Mouse (Mus musculus) stomach, postnatal 0 days (tissue): ENCODE results near the gene Drp2. TPM values are rescaled to one million over a fixed set of nuclear protein-coding genes. Genes with fewer than 3 reads are reported as not detected.
A peak's percentile ranks its signal among the peaks of the same experiment; 100 is the strongest.

Source experiments
- ATAC-seq: fragments of 200-750 bp; cut with Nextera tagmentation; 2 replicates; pipeline ENCODE4 v1.8.0; 2017; ENCODE audit not compliant: low FRiP score, low TSS enrichment
- DNase-seq: peaks from one replicate; pipeline ENCODE4 v3.0.0-alpha.2; 2016; ENCODE audit warnings: low spot score
- H3K27ac ChIP-seq: fragments of 300-500 bp; sonication (generic); replicated peaks from 2 replicates; pipeline ENCODE4 v1.5.1; 2014; ENCODE audit warnings: mild to moderate bottlenecking, control low read depth
- H3K27me3 ChIP-seq: fragments of 300-500 bp; sonication (generic); 2 replicates; pipeline ENCODE4 v1.6.1; 2014; ENCODE audit warnings: low read length; ENCODE audit not compliant: control insufficient read depth, insufficient read depth
- H3K36me3 ChIP-seq: fragments of 300-500 bp; sonication (generic); 2 replicates; pipeline ENCODE4 v1.6.1; 2014; ENCODE audit warnings: low read length, mixed read lengths; ENCODE audit not compliant: control insufficient read depth, insufficient read depth
- H3K4me1 ChIP-seq: fragments of 300-500 bp; sonication (generic); replicated peaks from 2 replicates; pipeline ENCODE4 v1.6.1; 2014; ENCODE audit warnings: antibody characterized with exemption; ENCODE audit not compliant: control insufficient read depth, insufficient read depth
- H3K4me2 ChIP-seq: fragments of 300-500 bp; sonication (generic); replicated peaks from 2 replicates; pipeline ENCODE4 v1.6.1; 2014; ENCODE audit warnings: low read depth, mild to moderate bottlenecking, control low read depth, moderate library complexity
- H3K4me3 ChIP-seq: fragments of 300-500 bp; sonication (generic); 2 replicates; pipeline ENCODE4 v1.5.1; 2014; ENCODE audit warnings: low read depth, low read length, control low read depth
- H3K9ac ChIP-seq: fragments of 300-500 bp; sonication (generic); 2 replicates; pipeline ENCODE4 v1.6.1; 2014; ENCODE audit warnings: mild to moderate bottlenecking, low read length, control low read depth, mixed read lengths
- H3K9me3 ChIP-seq: fragments of 300-500 bp; sonication (generic); 2 replicates; pipeline ENCODE4 v1.6.1; 2016; ENCODE audit warnings: low read length; ENCODE audit not compliant: control insufficient read depth
- CTCF ChIP-seq: IDR thresholded peaks from 2 replicates; pipeline ENCODE4 v1.5.1; 2016; ENCODE audit warnings: antibody characterized with exemption, low read depth, mild to moderate bottlenecking, moderate library complexity
- EP300 ChIP-seq: optimal IDR thresholded peaks from 2 replicates; pipeline ENCODE3; 2016; ENCODE audit warnings: antibody characterized with exemption
- WGBS: fragments of 180-500 bp; shearing (Covaris S2); extraction: QIAGEN DNeasy Blood & Tissue Kit; methylation state at CpG from one replicate; pipeline ENCODE4 v1.1.7; 2014; 5-methylcytosine and 5-hydroxymethylcytosine counted together
- polyA plus RNA-seq: library from polyadenylated mRNA; unstranded; fragments of >200 nt; fragmentation: Nextera tagmentation; extraction: Ambion mirVana; gene quantifications from 2 replicates; pipeline ENCODE4 v1.2.1, GENCODE M21; 2015

Gene Drp2
- polyA plus RNA-seq = 0.35 and 0.41 TPM in 2 replicates

GRCm38 (mm10) chrX:134403863-134404583 is at the start of gene Drp2:
TSS of gene Drp2 (plus strand) at chrX:134404551.
- no peak within 1 kb of the TSS for H3K27ac ChIP-seq
- TF ChIP-seq CTCF = no peak
- no peak for TF ChIP-seq EP300
- H3K4me1 ChIP-seq = no peaks in the 10 kb centered on the region
- H3K4me3 ChIP-seq = peak within 1 kb of the TSS; percentile 35
- 29% methylated on average over 14 of the region's 15 CpGs for WGBS
- H3K36me3 ChIP-seq = no peaks in the 10 kb centered on the region
- no peaks in the 10 kb centered on the region for H3K27me3 ChIP-seq
- H3K4me2 ChIP-seq = peak within 1 kb of the TSS; percentile 52
- ATAC-seq = no peak
- no peak for DNase-seq
- peak within 1 kb of the TSS; percentile 41; the same call in 1 of the 2 replicates for H3K9ac ChIP-seq
- no peaks in the 10 kb centered on the region for H3K9me3 ChIP-seq

GRCm38 (mm10) chrX:134359336-134359735 is 45.0 kb upstream of the Drp2 start:
- Histone ChIP-seq H3K27ac (no peak overlapping the region), H3K9ac (no peak overlapping the region), H3K36me3 (no peaks in the 10 kb centered on the region), H3K4me2 (no peak overlapping the region), H3K9me3 (no peaks in the 10 kb centered on the region), H3K4me1 (no peaks in the 10 kb centered on the region), H3K4me3 (no peak overlapping the region), H3K27me3 (no peaks in the 10 kb centered on the region)
- no peak for ATAC-seq
- DNase-seq = no peak
- TF ChIP-seq EP300 (no peak), CTCF (no peak)
- 77% methylated on average over 4 of the region's 4 CpGs for WGBS

- no peak for TF ChIP-seq EP300
- TF ChIP-seq CTCF = no peak
- Histone ChIP-seq H3K9ac (no peak overlapping the region), H3K36me3 (no peaks in the 10 kb centered on the region), H3K27me3 (no peaks in the 10 kb centered on the region), H3K27ac (no peak overlapping the region), H3K4me3 (no peak overlapping the region), H3K4me1 (no peaks in the 10 kb centered on the region), H3K9me3 (no peaks in the 10 kb centered on the region), H3K4me2 (no peak overlapping the region)
- no peak for DNase-seq
- no peak for ATAC-seq
- 91% methylated on average over 4 of the region's 4 CpGs for WGBS
These were observed 42.2 kb upstream of the Drp2 start for GRCm38 (mm10) chrX:134362156-134362555.

- Histone ChIP-seq H3K27ac (no peak overlapping the region), H3K27me3 (no peaks in the 10 kb centered on the region), H3K36me3 (no peaks in the 10 kb centered on the region), H3K4me3 (no peak overlapping the region), H3K4me1 (no peaks in the 10 kb centered on the region), H3K9me3 (no peaks in the 10 kb centered on the region), H3K9ac (no peak overlapping the region), H3K4me2 (no peak overlapping the region)
- no peak for ATAC-seq
- whole genome bisulfite sequencing = 68% methylated on average over 1 of the region's 1 CpGs
- no peak for TF ChIP-seq EP300
- no peak for TF ChIP-seq CTCF
- no peak for DNase-seq
These were observed 38.9 kb upstream of the Drp2 start for GRCm38 (mm10) chrX:134365421-134365820.

- Histone ChIP-seq H3K9me3 (no peaks in the 10 kb centered on the region), H3K9ac (no peak overlapping the region), H3K4me2 (no peak overlapping the region), H3K36me3 (no peaks in the 10 kb centered on the region), H3K27ac (no peak overlapping the region), H3K4me3 (no peak overlapping the region), H3K27me3 (no peaks in the 10 kb centered on the region), H3K4me1 (no peaks in the 10 kb centered on the region)
- WGBS = 78% methylated on average over 3 of the region's 3 CpGs
- TF ChIP-seq CTCF = no peak
- ATAC-seq = no peak
- DNase-seq = no peak
These were observed 37.8 kb upstream of the Drp2 start for GRCm38 (mm10) chrX:134366547-134366946.

GRCm38 (mm10) chrX:134371279-134371678 is 33.1 kb upstream of the Drp2 start:
- Histone ChIP-seq H3K4me3 (no peak overlapping the region), H3K27ac (no peak overlapping the region), H3K9ac (no peak overlapping the region), H3K4me1 (no peaks in the 10 kb centered on the region), H3K27me3 (no peaks in the 10 kb centered on the region), H3K4me2 (no peak overlapping the region), H3K36me3 (no peaks in the 10 kb centered on the region), H3K9me3 (no peaks in the 10 kb centered on the region)
- 4% methylated on average over 2 of the region's 2 CpGs for WGBS
- ATAC-seq = no peak
- no peak for DNase-seq
- peak; percentile 65 for TF ChIP-seq CTCF
- TF ChIP-seq EP300 = no peak
